Mouse (Mus musculus): ENCODE data around the gene Med25. TPM values are rescaled to one million over a fixed set of nuclear protein-coding genes. Genes with fewer than 3 reads are reported as not detected.

Gene Med25
- polyA plus RNA-seq, 1 experiment from 2014 or later: 93.1 TPM

DNA sequence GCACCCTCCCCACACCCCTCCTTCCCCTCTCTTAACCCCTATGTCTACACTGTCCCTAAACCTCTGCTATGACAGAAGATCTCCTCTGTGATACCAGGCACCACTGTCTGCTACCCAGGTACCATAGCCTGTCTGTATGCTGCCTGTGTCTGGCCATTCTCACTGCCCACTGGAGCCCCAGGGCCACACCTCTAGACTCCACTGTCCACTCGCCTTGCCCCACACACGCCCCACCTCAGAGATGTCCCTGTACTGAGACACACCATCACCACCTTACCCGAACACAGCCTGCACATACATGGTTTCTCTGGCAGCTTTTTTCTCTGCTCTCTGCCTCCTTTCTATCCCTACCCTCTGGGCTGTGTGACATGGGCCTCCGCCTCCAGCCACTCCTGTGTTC is 24.4 kb upstream of the Med25 start:
- no peak overlapping the region for H3K9ac ChIP-seq (ENCODE audit: low read length)
- H3K9me3 ChIP-seq (ENCODE audit: control insufficient read depth, low read length): no peaks in the 10 kb centered on the region
- no peak overlapping the region for H3K4me3 ChIP-seq (ENCODE audit: low read depth, low read length)
- 94% methylated on average over 4 of the region's 4 CpGs for WGBS
- peaks cover 7% of the 10 kb centered on the region for H3K36me3 ChIP-seq (ENCODE audit: control insufficient read depth, insufficient read depth, low read length)
- no peaks in the 10 kb centered on the region for H3K27me3 ChIP-seq (ENCODE audit: control insufficient read depth, insufficient read depth, low read length)
- ATAC-seq (ENCODE audit: insufficient read depth, low FRiP score, low TSS enrichment) (no peak), DNase-seq (ENCODE audit: low spot score) (no peak)
- H3K27ac ChIP-seq (ENCODE audit: low read depth, low read length): no peak overlapping the region
- no peak overlapping the region for H3K4me2 ChIP-seq (ENCODE audit: low read depth)
- no peaks in the 10 kb centered on the region for H3K4me1 ChIP-seq (ENCODE audit: control insufficient read depth, insufficient read depth, low read length)

DNA sequence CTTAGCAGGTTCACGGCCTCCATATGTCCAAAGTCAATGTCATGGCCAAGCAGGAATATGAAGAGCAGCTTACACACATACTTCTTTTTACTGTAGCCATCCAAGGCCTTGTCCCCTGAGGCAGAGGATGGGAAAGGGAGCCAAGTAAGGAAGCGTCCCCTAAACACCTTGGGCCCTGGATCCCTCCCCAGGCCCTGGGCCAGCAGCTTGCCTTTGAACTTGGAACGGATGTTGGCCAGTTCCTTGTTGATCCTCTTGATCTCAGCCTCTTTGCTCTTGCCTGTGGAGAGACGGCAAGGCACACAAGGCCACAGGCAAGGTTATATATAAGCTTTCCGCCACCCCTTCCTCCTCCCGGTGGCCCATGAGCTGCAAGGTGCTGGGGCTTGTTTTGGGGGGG is 23.7 kb upstream of the Med25 start:
- Histone ChIP-seq H3K4me1 (ENCODE audit: control insufficient read depth, insufficient read depth, low read length) (no peaks in the 10 kb centered on the region), H3K27me3 (ENCODE audit: control insufficient read depth, insufficient read depth, low read length) (no peaks in the 10 kb centered on the region), H3K9me3 (ENCODE audit: control insufficient read depth, low read length) (no peaks in the 10 kb centered on the region), H3K36me3 (ENCODE audit: control insufficient read depth, insufficient read depth, low read length) (peaks cover 7% of the 10 kb centered on the region), H3K4me3 (ENCODE audit: low read depth, low read length) (no peak overlapping the region), H3K4me2 (ENCODE audit: low read depth) (no peak overlapping the region), H3K9ac (ENCODE audit: low read length) (no peak overlapping the region), H3K27ac (ENCODE audit: low read depth, low read length) (no peak overlapping the region)
- WGBS: 92% methylated on average over 6 of the region's 6 CpGs
- ATAC-seq (ENCODE audit: insufficient read depth, low FRiP score, low TSS enrichment) (no peak), DNase-seq (ENCODE audit: low spot score) (no peak)

DNA sequence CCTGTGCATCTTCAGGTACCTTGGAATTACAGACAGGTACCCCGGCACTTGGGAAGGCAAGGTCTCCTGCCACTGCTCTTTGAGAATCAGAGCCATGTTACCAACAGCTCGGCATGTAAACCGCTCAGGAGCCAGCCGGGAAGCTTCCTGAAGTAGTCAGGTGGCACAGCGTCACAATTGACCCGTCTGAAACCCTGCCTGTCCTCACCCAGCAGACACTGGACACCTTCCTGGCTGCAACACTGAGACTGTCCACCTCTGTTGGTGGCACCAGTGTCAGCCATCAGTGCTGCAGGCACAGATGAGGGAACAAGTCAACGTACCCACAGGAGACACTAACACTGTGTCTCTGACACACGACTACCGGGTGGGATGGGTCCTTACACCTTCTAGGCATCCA is 22.8 kb upstream of the Med25 start:
- Histone ChIP-seq H3K36me3 (ENCODE audit: control insufficient read depth, insufficient read depth, low read length) (peaks cover 9% of the 10 kb centered on the region), H3K4me2 (ENCODE audit: low read depth) (no peak overlapping the region), H3K27me3 (ENCODE audit: control insufficient read depth, insufficient read depth, low read length) (no peaks in the 10 kb centered on the region), H3K27ac (ENCODE audit: low read depth, low read length) (no peak overlapping the region), H3K9ac (ENCODE audit: low read length) (no peak overlapping the region), H3K9me3 (ENCODE audit: control insufficient read depth, low read length) (no peaks in the 10 kb centered on the region), H3K4me3 (ENCODE audit: low read depth, low read length) (no peak overlapping the region), H3K4me1 (ENCODE audit: control insufficient read depth, insufficient read depth, low read length) (no peaks in the 10 kb centered on the region)
- no peak for ATAC-seq (ENCODE audit: insufficient read depth, low FRiP score, low TSS enrichment)
- no peak for DNase-seq (ENCODE audit: low spot score)
- WGBS: 95% methylated on average over 9 of the region's 9 CpGs

DNA sequence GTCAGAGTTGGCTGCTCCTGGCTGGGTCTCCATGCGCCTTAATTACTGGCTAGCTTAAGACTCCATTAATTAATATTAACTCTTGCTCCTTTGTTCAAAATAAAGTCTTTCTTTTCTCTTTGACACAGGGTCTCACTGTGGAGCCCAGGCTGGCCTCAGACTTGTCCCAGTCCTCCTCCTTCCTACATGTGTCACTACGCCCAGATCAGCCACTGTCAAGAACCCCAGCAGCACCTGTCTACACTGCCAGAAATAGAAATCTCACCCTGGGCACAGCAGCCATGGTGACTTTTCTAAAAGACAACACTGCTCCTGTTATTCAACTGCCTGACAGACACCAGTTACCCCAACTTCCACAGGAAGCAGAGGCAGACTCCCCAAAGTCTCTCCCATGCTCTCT is 21.9 kb upstream of the Med25 start:
- H3K36me3 ChIP-seq (ENCODE audit: control insufficient read depth, insufficient read depth, low read length): peaks cover 16% of the 10 kb centered on the region
- no peak overlapping the region for H3K27ac ChIP-seq (ENCODE audit: low read depth, low read length)
- no peak overlapping the region for H3K9ac ChIP-seq (ENCODE audit: low read length)
- no peak overlapping the region for H3K4me3 ChIP-seq (ENCODE audit: low read depth, low read length)
- no peak overlapping the region for H3K4me2 ChIP-seq (ENCODE audit: low read depth)
- no peaks in the 10 kb centered on the region for H3K9me3 ChIP-seq (ENCODE audit: control insufficient read depth, low read length)
- WGBS: 88% methylated on average over 2 of the region's 2 CpGs
- no peak for DNase-seq (ENCODE audit: low spot score)
- H3K4me1 ChIP-seq (ENCODE audit: control insufficient read depth, insufficient read depth, low read length): no peaks in the 10 kb centered on the region
- no peak for ATAC-seq (ENCODE audit: insufficient read depth, low FRiP score, low TSS enrichment)
- H3K27me3 ChIP-seq (ENCODE audit: control insufficient read depth, insufficient read depth, low read length): no peaks in the 10 kb centered on the region

DNA sequence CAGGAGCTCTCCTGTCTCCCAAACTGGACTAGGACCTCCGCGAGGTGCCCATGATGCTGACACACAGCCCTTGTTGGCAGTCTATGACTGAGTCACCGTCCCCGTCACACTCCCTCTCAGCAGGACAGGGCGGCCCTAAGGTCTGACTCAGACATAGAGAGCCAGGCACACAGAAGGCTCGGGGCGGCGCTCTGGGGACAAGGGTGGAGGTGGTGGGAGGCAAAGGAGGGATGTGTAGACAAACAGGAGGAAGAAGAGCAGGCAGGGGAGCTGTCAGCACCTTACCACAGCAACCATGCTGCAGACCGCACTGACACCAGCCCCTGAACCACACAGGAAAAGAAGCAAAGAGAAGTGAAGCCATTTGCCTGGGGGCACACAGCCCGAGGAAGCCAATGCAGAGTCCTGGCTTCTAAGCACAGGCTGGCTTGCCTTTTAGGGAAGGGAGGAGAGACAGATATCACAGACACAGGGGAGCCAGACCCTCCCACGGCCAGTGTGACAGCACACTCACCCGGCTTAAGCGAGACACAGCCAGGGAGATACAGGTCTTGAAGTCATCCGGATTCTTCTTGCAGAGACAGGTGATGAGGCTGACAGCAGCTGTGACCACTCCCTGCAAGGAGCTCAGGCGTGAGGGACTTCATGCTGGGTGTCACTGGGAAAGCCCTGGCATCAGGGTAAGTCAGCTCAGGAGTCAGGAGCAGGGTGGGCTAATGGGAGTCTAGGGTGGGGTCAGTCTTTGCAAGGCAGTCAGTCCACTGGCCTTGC is 16.4 kb upstream of the Med25 start:
- H3K4me1 ChIP-seq (ENCODE audit: control insufficient read depth, insufficient read depth, low read length): no peaks in the 10 kb centered on the region
- no peak overlapping the region for H3K4me2 ChIP-seq (ENCODE audit: low read depth)
- no peak for ATAC-seq (ENCODE audit: insufficient read depth, low FRiP score, low TSS enrichment)
- no peaks in the 10 kb centered on the region for H3K9me3 ChIP-seq (ENCODE audit: control insufficient read depth, low read length)
- DNase-seq (ENCODE audit: low spot score): no peak
- no peak overlapping the region for H3K9ac ChIP-seq (ENCODE audit: low read length)
- no peak overlapping the region for H3K4me3 ChIP-seq (ENCODE audit: low read depth, low read length)
- H3K27ac ChIP-seq (ENCODE audit: low read depth, low read length): no peak overlapping the region
- 94% methylated on average over 15 of the region's 15 CpGs for WGBS
- peaks cover 35% of the 10 kb centered on the region for H3K36me3 ChIP-seq (ENCODE audit: control insufficient read depth, insufficient read depth, low read length)
- no peaks in the 10 kb centered on the region for H3K27me3 ChIP-seq (ENCODE audit: control insufficient read depth, insufficient read depth, low read length)

DNA sequence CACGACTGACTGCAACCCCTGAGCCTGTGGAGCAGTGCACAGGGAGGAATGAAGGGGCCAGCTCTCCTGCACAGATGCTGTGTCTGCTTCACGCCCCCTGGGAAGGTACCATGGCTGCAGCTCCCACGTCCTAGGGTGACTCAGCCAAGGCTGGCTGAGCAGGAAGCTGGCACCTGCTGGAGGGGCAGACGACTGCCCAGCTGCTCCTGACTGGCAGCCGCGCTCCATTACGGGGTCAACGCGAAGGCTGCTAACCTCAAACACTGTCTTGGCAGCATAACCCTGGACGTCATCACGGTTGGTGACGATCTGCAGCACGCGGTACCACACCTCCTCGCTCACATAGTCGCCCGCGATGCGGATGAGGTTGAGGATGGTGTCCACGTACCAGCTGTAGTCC is 12.9 kb upstream of the Med25 start:
- Histone ChIP-seq H3K9ac (ENCODE audit: low read length) (no peak overlapping the region), H3K36me3 (ENCODE audit: control insufficient read depth, insufficient read depth, low read length) (peaks cover 35% of the 10 kb centered on the region)

DNA sequence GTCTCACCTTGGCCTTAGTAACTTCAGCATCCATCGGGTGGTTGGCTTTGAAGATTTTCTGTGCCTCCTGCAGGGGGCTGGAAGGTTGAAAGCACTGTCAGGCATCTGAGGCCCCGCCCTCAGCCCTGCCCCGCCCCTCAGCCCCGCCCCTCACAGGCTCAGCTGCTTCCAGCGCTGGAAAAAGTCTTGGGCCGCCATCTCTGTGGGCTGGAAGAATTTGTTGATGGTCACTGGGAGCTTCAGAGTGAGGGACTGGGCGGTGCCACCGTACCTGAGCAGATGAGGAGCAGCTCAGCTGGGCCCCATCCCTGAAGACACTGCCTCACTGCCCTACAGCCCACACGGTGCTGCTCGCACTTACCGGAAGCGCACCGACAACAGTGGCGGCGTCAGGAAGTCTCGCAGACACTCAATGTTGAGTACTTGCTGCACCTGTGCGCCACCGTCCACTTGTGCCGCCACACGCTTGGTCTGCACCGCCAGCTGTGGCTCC is 8.8 kb upstream of the Med25 start:
- Histone ChIP-seq H3K9me3 (ENCODE audit: control insufficient read depth, low read length) (no peaks in the 10 kb centered on the region), H3K36me3 (ENCODE audit: control insufficient read depth, insufficient read depth, low read length) (peaks cover 21% of the 10 kb centered on the region), H3K27me3 (ENCODE audit: control insufficient read depth, insufficient read depth, low read length) (no peaks in the 10 kb centered on the region), H3K9ac (ENCODE audit: low read length) (peak overlapping the region; percentile 22; the same call in 1 of the 2 replicates), H3K4me2 (ENCODE audit: low read depth) (peak overlapping the region; percentile 36), H3K27ac (ENCODE audit: low read depth, low read length) (peak overlapping the region; percentile 39; the same call in 1 of the 2 replicates), H3K4me1 (ENCODE audit: control insufficient read depth, insufficient read depth, low read length) (peaks cover 7% of the 10 kb centered on the region), H3K4me3 (ENCODE audit: low read depth, low read length) (no peak overlapping the region; the same call in 1 of the 2 replicates)
- 17% methylated on average over 21 of the region's 21 CpGs for WGBS
- DNase-seq (ENCODE audit: low spot score) (peak; percentile 74), ATAC-seq (ENCODE audit: insufficient read depth, low FRiP score, low TSS enrichment) (peak; percentile 33)

More for the DNA sequence above, 12.9 kb upstream of the Med25 start:
- Histone ChIP-seq H3K4me1 (ENCODE audit: control insufficient read depth, insufficient read depth, low read length) (no peaks in the 10 kb centered on the region; the same call in 1 of the 2 replicates), H3K9me3 (ENCODE audit: control insufficient read depth, low read length) (no peaks in the 10 kb centered on the region), H3K4me2 (ENCODE audit: low read depth) (no peak overlapping the region), H3K4me3 (ENCODE audit: low read depth, low read length) (no peak overlapping the region), H3K27ac (ENCODE audit: low read depth, low read length) (no peak overlapping the region), H3K27me3 (ENCODE audit: control insufficient read depth, insufficient read depth, low read length) (no peaks in the 10 kb centered on the region)
- WGBS: 94% methylated on average over 20 of the region's 20 CpGs
- ATAC-seq (ENCODE audit: insufficient read depth, low FRiP score, low TSS enrichment) (no peak), DNase-seq (ENCODE audit: low spot score) (no peak)

DNA sequence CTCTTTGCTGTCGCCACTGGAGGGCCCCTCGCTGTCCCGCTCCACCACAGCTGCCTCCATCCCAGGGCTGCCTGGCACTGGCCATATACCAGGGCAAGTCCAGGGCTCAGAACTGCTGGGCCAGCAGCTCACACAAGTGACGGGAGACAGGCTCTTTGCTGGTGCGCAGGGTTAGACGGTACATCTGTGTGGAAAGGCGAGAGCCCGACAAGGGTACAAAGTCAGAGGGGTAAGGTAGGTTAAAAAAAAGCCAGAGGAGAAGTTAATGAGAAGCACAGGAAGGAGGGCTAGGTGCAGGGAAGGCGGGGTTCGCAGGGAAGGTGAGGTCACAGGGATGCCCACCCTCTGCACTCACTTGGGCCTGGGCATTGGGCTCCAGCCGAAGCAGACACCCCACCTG is 8.1 kb upstream of the Med25 start:
- no peak for DNase-seq (ENCODE audit: low spot score)
- H3K27ac ChIP-seq (ENCODE audit: low read depth, low read length): no peak overlapping the region

DNA sequence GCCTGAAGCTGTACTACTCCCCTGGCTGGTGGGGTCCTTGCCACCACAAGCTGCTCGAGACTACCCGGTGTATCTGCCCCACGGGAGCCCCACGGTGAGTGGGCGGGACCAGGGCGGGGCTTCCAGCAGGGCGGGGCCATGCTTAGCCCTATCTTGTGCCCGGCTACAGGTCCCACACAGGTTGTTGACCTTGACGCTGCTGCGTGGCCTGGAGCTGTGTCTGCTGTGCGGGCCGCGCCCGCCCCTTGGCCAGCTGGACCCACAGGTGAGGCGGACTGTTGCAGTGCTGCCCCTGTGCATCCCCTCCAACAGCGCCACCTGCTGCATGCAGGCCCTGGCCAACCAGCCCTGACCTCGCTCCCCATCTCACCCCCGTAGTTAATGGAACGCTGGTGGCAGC is 6.1 kb upstream of the Med25 start:
- WGBS: 38% methylated on average over 19 of the region's 19 CpGs
- Histone ChIP-seq H3K4me2 (ENCODE audit: low read depth) (peak overlapping the region; percentile 9; the same call in 1 of the 2 replicates), H3K36me3 (ENCODE audit: control insufficient read depth, insufficient read depth, low read length) (peaks cover 11% of the 10 kb centered on the region), H3K9ac (ENCODE audit: low read length) (peak overlapping the region; percentile 4; the same call in 1 of the 2 replicates), H3K4me3 (ENCODE audit: low read depth, low read length) (no peak overlapping the region), H3K9me3 (ENCODE audit: control insufficient read depth, low read length) (no peaks in the 10 kb centered on the region), H3K4me1 (ENCODE audit: control insufficient read depth, insufficient read depth, low read length) (peaks cover 10% of the 10 kb centered on the region), H3K27me3 (ENCODE audit: control insufficient read depth, insufficient read depth, low read length) (no peaks in the 10 kb centered on the region), H3K27ac (ENCODE audit: low read depth, low read length) (no peak overlapping the region)
- ATAC-seq (ENCODE audit: insufficient read depth, low FRiP score, low TSS enrichment) (no peak), DNase-seq (ENCODE audit: low spot score) (no peak)

More for the DNA sequence above, 8.1 kb upstream of the Med25 start:
- H3K9ac ChIP-seq (ENCODE audit: low read length): no peak overlapping the region
- no peak overlapping the region for H3K4me2 ChIP-seq (ENCODE audit: low read depth)
- H3K36me3 ChIP-seq (ENCODE audit: control insufficient read depth, insufficient read depth, low read length): peaks cover 18% of the 10 kb centered on the region
- ATAC-seq (ENCODE audit: insufficient read depth, low FRiP score, low TSS enrichment): no peak
- H3K4me1 ChIP-seq (ENCODE audit: control insufficient read depth, insufficient read depth, low read length): peaks cover 7% of the 10 kb centered on the region
- H3K4me3 ChIP-seq (ENCODE audit: low read depth, low read length): no peak overlapping the region
- H3K27me3 ChIP-seq (ENCODE audit: control insufficient read depth, insufficient read depth, low read length): no peaks in the 10 kb centered on the region
- no peaks in the 10 kb centered on the region for H3K9me3 ChIP-seq (ENCODE audit: control insufficient read depth, low read length)
- 90% methylated on average over 11 of the region's 11 CpGs for WGBS
